ENCODE assay signal across 31 mouse cellular contexts in genomic region chr10:19645119-19645518, GRCm38 (mm10). TPM values are rescaled to one million over a fixed set of nuclear protein-coding genes. Genes with fewer than 3 reads are reported as not detected.
A peak's percentile ranks its signal among the peaks of the same experiment; 100 is the strongest.
DNase-seq lines count a peak whose midpoint lies in the region; TF ChIP-seq lines count a peak whose summit lies in the region.
"Had no signal": no experiment of that assay in that cellular context is flagged by ENCODE, and none has a peak within 500 bp of the region (broad histone marks: within the 10 kb centered on the region; RNA-seq: fewer than 3 reads in every experiment).

No protein-coding gene starts in this region.

- intact Hi-C loops in left cerebral cortex, adult 2 months (cut with DNase I): no loop called here
- intact Hi-C loops in left cerebral cortex, postnatal 25 days (cut with DNase I): no loop called here
- intact Hi-C loops in left cerebral cortex, postnatal 36 days (cut with DNase I): no loop called here

- TF ChIP-seq CTCF in left cerebral cortex, adult 2 months (IDR thresholded peaks at IDR 0.05): no peak

- H3K27ac ChIP-seq in left cerebral cortex, adult 2 months: no peak overlapping the region
- H3K27ac ChIP-seq: embryonic facial prominence, embryonic 10.5 days; embryonic facial prominence, embryonic 13.5 days; forebrain, embryonic 12.5 days; forebrain, embryonic 15.5 days; heart, adult 2 months; heart, embryonic 10.5 days; heart, embryonic 13.5 days; hindbrain, embryonic 14.5 days; hindbrain, postnatal 0 days had no signal

- peak; percentile 27 for DNase-seq in left cerebral cortex, adult 11 months (ENCODE audit: low spot score)
- no peak for DNase-seq in left cerebral cortex, adult 2 months (ENCODE audit: extremely low spot score in 1 of 2, low spot score in 2 of 2)
- DNase-seq in left cerebral cortex, postnatal 25 days (ENCODE audit: low spot score in 2 of 2): peak; percentile 14 to 77
- DNase-seq in left cerebral cortex, postnatal 36 days (ENCODE audit: low spot score in 2 of 2): no peak
- DNase-seq in right cerebral cortex, postnatal 36 days (ENCODE audit: low spot score in 2 of 2): peak; percentile 2 to 12
- no peak for DNase-seq in right cerebral cortex, postnatal 14 days
- no peak for DNase-seq in thymus, postnatal 14 days
- DNase-seq: adrenal gland, adult 2 months; adrenal gland, postnatal 14 days; cerebellum, adult 11-12 months; cerebellum, adult 8-10 months; cerebellum, postnatal 10 days; cerebellum, postnatal 36 days; embryo, embryonic 11 days; gastrocnemius, postnatal 10 days; gastrocnemius, postnatal 36 days; heart, adult 2 months; heart, postnatal 14 days; heart, postnatal 4 days had no signal

- H3K4me3 ChIP-seq in left cerebral cortex, adult 2 months: no peak overlapping the region
- H3K4me3 ChIP-seq: embryonic facial prominence, embryonic 10.5 days; embryonic facial prominence, embryonic 13.5 days; erythroblast, embryonic 14.5 days; forebrain, embryonic 12.5 days; forebrain, embryonic 15.5 days; heart, adult 2 months; heart, embryonic 10.5 days; heart, embryonic 13.5 days had no signal

RNA-seq across cellular contexts. Expression of gene Il22ra2, which starts 23.3 kb away (rescaled TPM):
- total RNA-seq in left cerebral cortex, adult 2 months (2021): not detected
- not detected for total RNA-seq in left cerebral cortex, postnatal 25 days (2021)
- not detected for total RNA-seq in left cerebral cortex, postnatal 36 days (2021)
- total RNA-seq: adrenal gland, adult 2 months; adrenal gland, postnatal 4 days; gastrocnemius, adult 18-20 months; gastrocnemius, postnatal 10 days; gastrocnemius, postnatal 36 days; heart, adult 2 months; heart, postnatal 14 days; heart, postnatal 4 days; hindbrain, postnatal 0 days; MEL had no signal

RNA-seq across cellular contexts. Expression of gene Ifngr1, which starts 53.4 kb away (rescaled TPM):
- total RNA-seq in left cerebral cortex, adult 2 months (2021): 10 to 100 TPM; 19.4 to 21.9 TPM
- 10 to 100 TPM; 19.9 to 20.9 TPM for total RNA-seq in left cerebral cortex, postnatal 25 days (2021)
- 10 to 100 TPM; 19.5 to 20.6 TPM for total RNA-seq in left cerebral cortex, postnatal 36 days (2021)

Comparison
In these comparisons a context has a peak if more than half of its experiments do, and no peak if none do; other contexts are left out.
1. DNase-seq: peak in left cerebral cortex, adult 11 months (single experiment), left cerebral cortex, postnatal 25 days (2 of 2) and right cerebral cortex, postnatal 36 days (2 of 2); none in left cerebral cortex, adult 2 months (0 of 2), left cerebral cortex, postnatal 36 days (0 of 2), right cerebral cortex, postnatal 14 days (single experiment) and thymus, postnatal 14 days (single experiment).